Mouse (Mus musculus) common myeloid progenitor, adult 5-6 weeks (primary cell): ENCODE measurements around the gene Ngrn. TPM values are rescaled to one million over a fixed set of nuclear protein-coding genes. Genes with fewer than 3 reads are reported as not detected.

Source experiments
- ATAC-seq: replicated peaks from 2 replicates; pipeline ENCODE4 v1.8.0; 2016; ENCODE audit warnings: low read depth, mild to moderate bottlenecking, moderate TSS enrichment, inconsistent platforms; ENCODE audit not compliant: poor library complexity, severe bottlenecking
- total RNA-seq: library from RNA; stranded (forward); fragments of 200-1000, 187-1606 nt; gene quantifications from 2 replicates; pipeline ENCODE4 v1.2.3, GENCODE M21; 2017

Gene Ngrn
- total RNA-seq, 1 experiment from 2014 or later, result 31.0 TPM

DNA sequence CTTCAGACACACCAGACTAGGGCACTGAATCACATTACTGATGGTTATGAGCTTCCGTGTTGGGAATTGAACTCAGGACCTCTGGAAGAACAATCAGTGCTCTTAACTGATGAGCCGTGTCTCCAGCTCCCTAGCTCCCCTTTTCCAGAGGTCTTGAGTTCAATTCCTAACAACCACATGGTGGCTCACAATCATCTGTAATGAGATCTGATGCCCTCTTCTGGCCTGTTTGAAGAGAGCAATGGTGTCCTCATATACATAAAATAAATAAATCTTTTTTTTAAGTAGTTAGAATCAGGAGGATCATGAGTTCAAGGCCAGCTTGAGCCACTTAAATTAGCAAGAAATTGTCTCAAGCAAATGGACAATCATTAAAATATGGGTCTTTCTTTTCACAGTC lies 5.0 kb upstream of the Ngrn start:
- ATAC-seq, result no peak

DNA sequence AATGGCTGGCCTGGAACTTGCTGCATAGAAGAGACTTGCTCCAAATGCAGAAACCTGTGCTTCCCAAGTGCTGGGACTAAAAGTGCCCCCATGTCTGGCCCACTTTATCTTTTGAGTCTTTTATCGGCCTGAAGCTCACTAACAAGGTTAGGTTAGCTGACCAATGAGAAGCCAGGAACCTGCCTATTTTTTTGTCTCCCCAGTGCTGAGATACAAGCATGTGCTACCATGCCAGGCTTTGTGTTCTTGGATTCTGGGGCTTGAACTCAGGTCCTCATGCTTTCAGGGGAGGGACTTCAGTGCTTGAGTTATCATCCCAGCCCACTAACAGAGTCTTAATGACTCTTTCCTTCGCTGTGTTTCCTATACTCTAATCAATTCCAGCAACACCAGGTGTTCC lies 3.3 kb upstream of the Ngrn start:
- no peak for ATAC-seq

DNA sequence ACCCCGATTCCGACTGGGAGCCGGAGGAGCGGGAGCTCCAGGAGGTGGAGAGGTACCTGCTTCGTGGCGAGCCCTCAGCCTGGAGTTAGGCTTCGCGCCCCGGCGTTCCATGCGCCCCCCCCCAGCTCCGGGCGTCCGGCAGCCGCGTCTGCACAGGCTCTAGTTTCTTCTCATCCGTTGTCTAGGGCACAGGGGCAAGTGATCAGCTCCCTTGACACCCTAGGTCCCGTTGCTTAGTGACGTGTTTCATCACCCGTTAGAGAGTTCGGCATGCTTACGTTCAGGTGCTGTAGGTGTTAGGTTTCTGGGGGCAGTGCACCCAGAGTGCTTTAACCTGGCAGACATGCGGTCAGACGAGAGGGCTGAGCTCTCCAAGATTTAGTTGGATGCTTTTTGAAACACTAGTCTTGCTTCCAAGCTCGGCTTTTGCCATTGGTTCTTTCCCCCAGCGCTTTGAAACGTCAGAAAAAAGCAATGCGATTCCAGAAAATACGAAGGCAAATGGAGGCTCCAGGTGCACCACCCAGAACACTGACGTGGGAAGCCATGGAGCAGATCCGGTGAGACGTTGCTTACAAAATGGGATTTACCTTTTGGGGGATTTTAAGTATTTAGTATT lies 466 bp downstream of the Ngrn start:
- no peak; the same call in 1 of the 2 replicates for ATAC-seq

DNA sequence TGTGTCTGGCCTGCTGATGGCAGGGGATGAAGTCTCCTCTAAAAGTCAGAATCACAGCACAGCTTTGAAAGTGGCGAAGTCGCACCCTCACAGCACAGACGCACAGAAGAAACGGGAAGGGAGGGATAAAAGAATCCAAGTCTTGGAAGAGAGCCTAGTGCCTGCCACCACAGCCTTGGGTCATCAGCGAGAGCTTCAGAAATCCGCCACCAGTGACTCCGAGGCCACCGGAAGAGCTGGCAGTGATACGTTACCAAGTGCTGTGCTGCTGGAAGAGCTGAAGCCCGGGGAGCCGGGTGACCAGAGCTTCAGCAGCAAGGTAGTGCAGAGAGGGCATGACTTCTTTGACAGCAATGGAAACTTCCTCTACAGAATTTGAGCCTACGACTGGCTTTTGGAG lies 3.6 kb downstream of the Ngrn start:
- no peak for ATAC-seq

DNA sequence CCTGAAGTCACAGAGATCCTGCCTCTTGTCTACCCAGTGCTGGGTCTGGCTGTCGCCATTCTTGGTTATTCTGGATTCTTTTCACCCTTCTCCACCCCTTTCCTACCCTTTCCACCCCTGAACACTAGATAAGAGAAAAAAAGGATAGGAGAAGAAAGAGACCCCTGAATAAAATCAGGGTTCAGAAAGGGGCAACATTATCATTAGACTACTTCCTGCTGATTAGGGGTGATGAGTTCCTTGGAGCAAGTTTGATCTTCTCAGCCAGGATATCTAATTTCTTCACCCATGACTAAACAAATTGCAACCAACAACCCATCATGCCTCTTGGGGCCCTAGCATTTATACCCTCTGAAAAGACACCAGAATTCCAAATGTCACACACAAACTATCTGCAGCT lies 6.7 kb downstream of the Ngrn start:
- no peak for ATAC-seq

DNA sequence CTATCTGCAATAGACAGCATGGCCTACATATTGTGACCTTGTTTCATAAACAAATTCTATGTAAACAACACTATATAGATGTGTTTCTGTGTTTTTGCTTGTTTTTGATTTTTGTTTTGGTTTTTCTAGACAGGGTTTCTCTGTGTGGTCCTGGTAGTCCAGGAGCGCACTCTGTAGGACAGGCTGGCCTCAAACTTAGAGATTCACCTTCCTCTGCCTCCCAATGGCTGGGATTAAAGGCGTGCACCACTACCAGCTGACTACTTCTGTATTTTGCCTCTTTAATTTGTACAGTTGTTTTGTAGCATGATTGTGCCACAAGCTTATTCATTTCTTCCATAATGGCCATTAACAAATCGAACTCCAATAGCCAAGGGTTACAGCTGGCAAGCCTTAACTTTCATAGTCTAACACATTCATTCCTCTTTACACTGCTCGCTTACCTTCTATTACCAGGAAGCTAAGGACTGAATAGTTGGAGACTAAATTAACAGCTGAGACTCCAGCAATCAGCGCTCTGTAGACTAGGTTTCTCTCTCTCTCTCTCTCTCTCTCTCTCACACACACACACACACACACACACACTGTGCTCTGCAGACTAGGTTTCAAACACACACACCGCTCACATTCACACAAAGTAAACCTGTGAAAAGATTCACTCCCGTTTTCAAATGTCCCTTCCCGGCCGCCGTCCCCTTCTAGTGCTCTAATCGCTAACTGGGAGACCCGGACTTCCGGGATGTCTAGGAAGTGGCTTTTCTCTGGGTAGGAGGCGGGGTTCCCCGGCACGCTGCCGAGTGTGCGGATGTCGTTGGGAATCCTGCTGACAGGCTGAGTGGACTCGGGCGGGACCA lies 8.1 kb downstream of the Ngrn start, which contains the start of gene Vps33b:
Gene Vps33b (plus strand): TSS at position 753 of the 854 bp plus-strand sequence.
- ATAC-seq, result peak; percentile 97

DNA sequence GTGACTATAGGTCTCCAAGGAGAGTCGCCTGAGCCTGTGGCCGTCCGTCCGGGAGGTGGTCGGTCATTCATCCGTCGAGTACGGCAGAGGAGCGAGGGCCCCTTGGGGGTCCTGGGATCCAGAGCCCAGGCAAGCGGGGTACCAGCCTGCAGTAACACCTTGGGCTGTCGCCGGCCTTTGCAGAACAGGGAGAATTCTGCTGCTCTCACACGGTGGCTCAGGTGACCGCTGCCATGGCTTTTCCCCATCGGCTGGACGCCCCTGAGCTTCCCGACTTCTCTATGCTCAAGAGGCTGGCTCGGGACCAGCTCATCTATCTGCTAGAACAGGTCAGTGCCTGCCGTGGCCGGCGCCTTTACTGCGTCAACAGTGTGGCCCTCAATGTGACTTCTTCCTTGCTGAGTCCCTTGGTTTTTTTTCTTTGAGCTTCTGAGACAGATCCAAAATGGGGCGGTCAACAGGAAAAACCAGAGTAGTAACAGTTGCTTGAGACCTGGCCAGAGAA lies 8.8 kb downstream of the Ngrn start:
- peak; percentile 37 for ATAC-seq

DNA sequence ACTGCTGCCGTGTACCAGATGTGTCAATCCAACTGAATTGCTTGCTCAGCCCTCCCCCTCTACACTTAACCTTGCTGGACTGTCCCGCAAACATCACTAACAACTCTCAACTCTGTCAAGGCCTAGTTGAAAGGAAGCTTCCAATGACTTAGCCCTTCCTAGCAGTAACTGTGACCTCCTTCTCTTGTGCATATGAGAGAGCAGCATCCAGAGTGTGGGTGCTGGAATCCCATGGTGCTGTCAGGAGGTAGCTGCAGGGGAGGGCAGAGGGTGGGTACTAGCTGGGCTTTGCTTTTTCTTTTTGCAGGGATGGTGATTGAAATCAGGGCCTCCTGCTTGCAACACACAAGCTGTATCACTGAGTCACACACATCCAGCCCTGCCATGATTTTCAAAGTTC lies 12.4 kb downstream of the Ngrn start:
- ATAC-seq, result no peak

DNA sequence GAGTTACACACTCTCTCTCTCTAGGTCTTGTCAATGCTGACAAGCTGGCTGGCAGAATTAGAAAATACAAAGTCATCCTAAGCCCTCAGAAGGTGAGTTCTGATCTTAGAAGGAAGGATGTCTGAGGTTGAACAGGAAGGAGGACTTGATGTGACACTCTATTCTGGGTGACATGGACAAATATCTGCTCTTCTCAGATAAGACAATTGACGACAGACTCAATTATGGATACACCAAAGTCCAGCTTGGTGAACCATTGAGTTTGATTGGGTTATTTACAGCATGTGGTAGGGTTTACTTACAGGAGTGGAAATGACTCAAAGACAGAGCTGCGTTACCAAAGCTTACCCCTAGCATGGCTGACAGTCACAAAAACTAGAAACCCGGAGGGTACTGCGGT lies 15.4 kb downstream of the Ngrn start:
- 0 out of 2 replicates have a peak, but pooled peaks have one; percentile 29 for ATAC-seq

DNA sequence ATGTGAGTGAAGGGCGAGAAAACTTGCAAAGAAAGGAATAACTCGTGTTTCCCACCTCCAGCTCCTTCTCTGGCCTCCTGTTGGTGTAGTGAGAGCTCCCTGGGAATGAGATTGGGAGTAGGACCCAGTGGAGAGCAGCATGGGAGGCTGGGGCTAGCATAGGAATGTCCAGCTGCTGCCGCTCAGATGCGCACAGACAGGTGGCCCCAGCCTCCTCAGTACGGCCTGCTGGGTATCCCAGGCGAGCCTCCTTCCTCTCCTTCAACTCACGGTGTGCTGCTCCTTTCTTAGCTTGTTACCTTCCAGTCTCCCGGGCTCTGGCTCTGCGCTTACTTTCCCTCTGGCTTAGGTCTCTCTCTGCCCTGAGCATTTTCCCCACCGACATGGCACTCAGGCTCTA lies 19.0 kb downstream of the Ngrn start:
- ATAC-seq, result no peak

DNA sequence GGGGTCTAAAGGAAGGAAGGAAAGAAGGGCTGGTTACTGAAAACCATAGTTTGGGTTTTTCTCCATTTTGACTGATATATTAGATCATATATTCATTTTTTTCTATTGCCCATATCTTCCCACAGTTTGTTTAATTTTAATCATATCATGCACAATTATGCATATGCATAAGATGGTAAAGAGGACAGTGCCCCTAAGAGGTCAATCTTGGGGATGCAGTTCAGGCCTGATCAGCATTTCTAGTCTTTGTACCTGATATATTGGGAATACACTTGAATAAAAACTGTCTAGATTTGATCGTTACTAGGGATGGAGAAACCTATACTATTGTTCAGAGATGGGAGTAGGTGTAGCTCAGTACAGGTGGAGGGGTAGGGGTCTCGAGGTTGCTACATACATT lies 20.0 kb downstream of the Ngrn start:
- no peak for ATAC-seq

DNA sequence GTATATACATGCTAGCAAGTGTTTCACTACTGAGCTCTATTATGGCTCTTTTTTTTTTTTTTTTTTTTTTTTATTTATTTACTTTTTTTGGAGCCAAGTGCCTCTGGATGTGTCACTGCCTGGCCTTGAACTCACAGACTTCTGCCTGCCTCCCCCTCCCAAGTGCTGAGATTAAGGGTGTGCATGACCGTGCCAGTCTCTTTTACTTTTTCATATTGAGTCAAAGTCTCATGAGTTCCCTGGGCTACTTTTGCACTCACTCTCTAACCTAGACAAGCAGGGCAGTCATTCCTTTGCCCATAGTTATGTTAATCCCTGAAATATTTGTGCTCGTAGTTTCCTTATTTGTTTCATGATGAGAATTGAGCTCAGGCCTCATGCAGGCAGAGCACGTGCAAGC lies 20.6 kb downstream of the Ngrn start:
- no peak for ATAC-seq

DNA sequence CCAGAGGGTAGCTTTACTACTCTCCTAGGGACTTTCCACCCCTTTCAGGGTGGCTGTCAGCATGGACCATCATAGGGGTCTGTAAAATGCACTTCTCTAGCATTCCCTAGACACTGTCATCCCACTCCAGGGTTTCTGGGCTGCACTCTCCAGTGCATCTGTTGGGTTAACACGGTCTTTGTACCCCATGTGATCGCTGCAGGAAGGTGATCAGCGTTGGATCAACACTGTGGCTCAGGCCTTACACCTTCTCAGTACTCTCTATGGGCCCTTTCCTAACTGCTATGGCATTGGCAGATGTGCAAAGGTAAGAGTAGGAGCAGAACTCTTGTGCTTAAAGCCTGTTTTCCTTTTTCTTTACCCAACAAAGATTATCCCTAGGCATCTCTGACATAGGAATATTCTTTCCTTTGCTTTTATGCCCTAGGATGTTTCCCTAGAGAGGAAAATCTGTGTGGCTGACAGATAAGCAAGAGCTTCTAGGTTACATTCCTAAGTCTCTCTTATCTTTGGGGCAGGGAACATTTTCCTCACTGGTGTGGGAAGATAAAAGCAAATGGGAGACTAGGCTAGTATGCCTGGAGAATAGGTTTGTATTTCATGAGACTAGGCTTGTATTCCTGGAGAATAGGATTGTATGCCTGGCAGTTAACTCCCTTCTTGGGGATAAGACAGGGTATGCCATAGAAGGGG lies 22.4 kb downstream of the Ngrn start:
- no peak for ATAC-seq

DNA sequence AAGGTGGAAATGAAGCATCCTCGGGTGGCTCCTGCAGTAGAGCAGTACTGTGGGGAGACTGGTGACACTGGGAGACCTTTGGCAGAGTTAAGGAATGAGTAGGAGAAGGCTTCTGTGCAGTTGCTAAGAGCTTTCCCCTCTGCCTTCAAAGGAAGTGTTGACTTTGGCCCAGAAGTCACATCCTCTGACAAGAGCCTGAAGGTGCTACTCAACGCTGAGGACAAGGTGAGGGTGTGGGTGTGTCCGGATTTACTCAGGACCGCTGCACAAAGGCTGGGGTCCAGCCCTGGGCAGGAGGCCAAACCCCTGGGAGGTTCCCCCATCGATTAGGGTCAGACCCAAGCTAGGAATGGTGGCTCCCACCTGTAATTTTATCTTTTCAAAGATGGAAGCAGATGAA lies 23.4 kb downstream of the Ngrn start:
- ATAC-seq, result no peak

DNA sequence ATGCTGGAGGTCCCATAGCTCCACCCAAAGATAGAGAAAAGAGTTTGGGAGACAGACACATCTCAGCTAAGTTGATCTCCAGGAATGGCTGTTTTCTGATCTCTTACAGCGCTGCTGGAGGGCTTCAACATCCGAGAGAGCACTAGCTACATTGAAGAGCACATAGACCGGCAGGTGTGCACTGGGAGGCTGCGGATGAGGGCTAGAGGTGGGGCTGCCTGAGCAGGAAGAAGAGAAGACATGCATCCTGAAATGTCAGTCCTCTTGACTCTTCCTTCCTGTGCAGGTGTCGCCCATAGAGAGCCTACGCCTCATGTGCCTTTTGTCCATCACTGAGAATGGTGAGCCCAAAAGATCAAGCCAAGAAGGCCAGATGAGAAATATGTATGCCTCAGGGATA lies 24.7 kb downstream of the Ngrn start:
- ATAC-seq, result no peak

DNA sequence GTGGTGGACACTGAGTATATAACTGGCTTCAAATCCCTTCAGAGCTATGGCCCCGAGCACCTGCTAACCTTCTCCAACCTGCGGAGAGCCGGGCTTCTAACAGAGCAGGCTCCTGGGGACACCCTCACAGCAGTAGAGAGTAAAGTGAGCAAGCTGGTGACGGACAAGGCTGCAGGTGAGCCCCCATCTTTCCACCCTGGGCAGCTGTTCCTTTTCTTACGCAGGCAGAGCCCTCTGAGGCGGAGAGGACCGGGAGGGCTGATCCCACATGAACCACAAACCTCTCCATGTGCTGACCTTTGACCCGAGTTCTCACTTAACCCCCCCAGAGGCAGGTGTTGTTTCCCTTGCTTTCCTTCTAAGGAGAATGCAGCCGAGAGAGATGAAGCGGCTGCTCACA lies 26.7 kb downstream of the Ngrn start:
- ATAC-seq, result no peak

DNA sequence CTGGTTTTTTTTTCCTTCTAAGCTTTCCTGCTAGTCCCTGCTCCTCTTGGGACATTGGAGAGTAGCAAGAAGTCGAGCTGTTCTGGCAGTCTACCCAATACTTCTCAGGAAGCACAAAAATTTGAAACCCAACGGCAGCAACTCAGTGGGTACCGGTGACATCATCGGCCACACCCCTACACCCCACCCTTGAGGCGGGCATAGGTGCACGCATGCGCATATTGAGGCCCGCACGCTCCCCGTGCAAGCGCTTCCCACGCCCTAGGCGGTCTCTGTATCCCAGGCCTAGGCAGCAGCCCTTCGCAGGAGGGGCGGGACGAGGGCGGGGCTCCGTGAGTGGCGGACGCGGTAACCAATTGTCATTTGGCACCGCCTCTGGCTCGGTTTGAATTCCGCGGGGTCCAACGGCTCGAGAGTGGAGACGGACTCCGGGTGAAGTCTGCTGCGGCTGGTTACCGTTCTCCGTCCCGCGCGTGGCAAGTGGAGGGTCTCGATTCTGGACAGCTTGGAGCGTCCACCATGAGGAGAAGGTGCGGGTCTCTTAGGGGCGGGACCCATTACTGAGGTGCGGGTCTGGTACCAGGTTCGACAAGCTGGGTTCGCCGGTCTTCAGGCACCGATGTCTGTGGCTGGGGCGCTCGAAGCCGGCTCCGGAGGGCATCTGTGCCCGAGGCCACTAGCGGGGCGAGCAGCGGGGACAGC lies 33.2 kb downstream of the Ngrn start, which contains the start of gene Prc1:
Gene Prc1 (plus strand): TSS at position 389 of the 702 bp plus-strand sequence.
- peak; percentile 98 for ATAC-seq

DNA sequence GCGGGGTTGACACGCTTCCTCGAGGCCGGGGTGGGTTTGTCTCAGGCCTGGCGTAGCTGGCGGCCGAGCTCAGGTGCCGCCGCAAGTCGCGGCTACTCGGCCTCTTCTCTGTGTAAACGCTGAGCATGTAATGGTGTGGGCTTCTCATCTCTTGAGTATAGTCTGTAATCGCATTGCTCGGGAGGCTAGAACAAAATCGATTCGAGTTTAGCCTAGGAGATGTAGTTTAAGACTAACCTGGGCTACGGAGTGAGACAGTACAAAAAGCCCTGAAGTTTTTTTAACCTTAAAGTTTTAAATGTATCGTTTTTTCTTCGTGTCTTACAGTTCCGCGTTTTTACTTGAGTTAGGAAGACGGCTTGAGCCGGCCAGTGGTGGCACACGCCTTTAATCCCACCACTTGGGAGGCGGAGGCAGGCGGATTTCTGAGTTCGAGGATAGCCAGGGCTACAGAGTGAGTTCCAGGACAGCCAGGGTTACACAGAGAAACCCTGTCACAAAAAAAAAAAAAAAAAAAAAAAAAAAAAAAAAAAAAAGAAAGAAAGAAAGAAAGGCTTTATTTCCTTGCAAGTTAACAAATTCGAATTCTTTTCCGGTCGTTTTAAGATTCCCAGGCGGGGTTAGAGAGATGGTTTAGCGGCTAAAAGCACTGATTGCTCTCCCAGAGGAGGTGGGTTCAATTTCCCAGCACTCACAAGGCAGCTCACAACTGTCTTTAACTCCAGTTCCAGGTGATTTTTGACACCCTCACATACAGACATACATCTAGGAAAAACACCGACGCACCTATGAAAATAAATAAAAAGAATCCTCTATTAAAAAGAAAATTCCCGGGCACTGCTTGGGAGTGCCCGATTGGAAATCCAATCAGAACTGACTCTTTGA lies 34.0 kb downstream of the Ngrn start:
- no peak for ATAC-seq

DNA sequence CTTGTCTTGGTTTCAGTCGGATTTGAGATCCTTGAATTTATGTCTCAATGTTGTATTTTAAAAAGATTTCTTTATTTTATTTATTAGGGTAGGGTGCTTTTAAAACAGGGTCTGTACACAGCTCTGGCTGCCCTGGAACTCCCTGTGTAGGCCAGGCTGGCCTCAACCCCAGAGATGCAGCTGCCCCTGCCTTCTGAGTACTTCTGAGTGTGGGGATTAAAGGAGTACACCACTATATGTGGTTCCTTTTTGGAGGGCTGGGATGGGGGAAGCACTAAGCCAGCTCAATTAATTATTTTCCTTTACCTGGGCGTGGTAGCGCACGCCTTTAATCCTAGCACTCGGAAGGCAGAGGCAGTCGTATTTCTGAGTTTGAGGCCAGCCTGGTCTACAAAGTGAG lies 35.4 kb downstream of the Ngrn start:
- ATAC-seq, result no peak
